Mouse (Mus musculus) heart, embryonic 14.5 days (tissue): ENCODE measurements around the gene Serpinb1a. TPM values are rescaled to one million over a fixed set of nuclear protein-coding genes. Genes with fewer than 3 reads are reported as not detected.
"Not testable (repeated sequence)": the region's sequence is repeated elsewhere in the genome, so short reads cannot be mapped to it uniquely, and the experiment has no call there.

ENCODE experiments used
- ATAC-seq: fragments of 200-750 bp; cut with Nextera tagmentation; 2 replicates; pipeline ENCODE4 v1.8.0; 2017; ENCODE audit warnings: low read depth, moderate TSS enrichment; ENCODE audit not compliant: insufficient number of reproducible peaks, insufficient read depth, low FRiP score
- H3K27ac ChIP-seq, 2 experiments: fragments of 200-500 bp in 1 of 2; fragments of 300-500 bp in 1 of 2; sonication (generic) in 1 of 2; replicated peaks in 1 of 2; 2 replicates each; pipeline ENCODE4 v1.5.1; 2012 to 2014; ENCODE audit warnings: low read depth in 2 of 2, low read length in 2 of 2, control low read depth in 1 of 2, mild to moderate bottlenecking in 1 of 2, mixed read lengths in 1 of 2; ENCODE audit not compliant: control insufficient read depth in 1 of 2, insufficient read depth in 1 of 2
- H3K27me3 ChIP-seq: fragments of 300-500 bp; sonication (generic); 2 replicates; pipeline ENCODE4 v1.6.1; 2014; ENCODE audit warnings: mild to moderate bottlenecking, low read length, control low read depth; ENCODE audit not compliant: control insufficient read depth, insufficient read depth
- H3K36me3 ChIP-seq: fragments of 300-500 bp; sonication (generic); 2 replicates; pipeline ENCODE4 v1.6.1; 2014; ENCODE audit warnings: mild to moderate bottlenecking, control low read depth, low read length, mixed read lengths; ENCODE audit not compliant: control insufficient read depth, insufficient read depth
- H3K4me1 ChIP-seq, 2 experiments: fragments of 200-500 bp in 1 of 2; fragments of 300-500 bp in 1 of 2; sonication (generic) in 1 of 2; 2 replicates each; pipeline ENCODE4 v1.6.1; 2012 to 2014; ENCODE audit warnings: low read length in 2 of 2, control low read depth in 1 of 2, mixed read lengths in 1 of 2; ENCODE audit not compliant: control insufficient read depth in 2 of 2, insufficient read depth in 2 of 2
- H3K4me2 ChIP-seq: fragments of 300-500 bp; sonication (generic); 2 replicates; pipeline ENCODE4 v1.6.1; 2014; ENCODE audit warnings: mild to moderate bottlenecking, low read length
- H3K4me3 ChIP-seq, 2 experiments: fragments of 200-500 bp in 1 of 2; fragments of 300-500 bp in 1 of 2; sonication (generic) in 1 of 2; 2 replicates each; pipeline ENCODE4 v1.5.1; 2012 to 2014; ENCODE audit warnings: low read length in 2 of 2, mild to moderate bottlenecking in 2 of 2, control low read depth in 1 of 2, low read depth in 1 of 2, moderate library complexity in 1 of 2; ENCODE audit not compliant: control insufficient read depth in 1 of 2, insufficient read depth in 1 of 2
- H3K9ac ChIP-seq: fragments of 300-500 bp; sonication (generic); 2 replicates; pipeline ENCODE4 v1.6.1; 2014; ENCODE audit warnings: mild to moderate bottlenecking, low read length
- H3K9me3 ChIP-seq: fragments of 300-500 bp; sonication (generic); 2 replicates; pipeline ENCODE4 v1.6.1; 2016; ENCODE audit warnings: low read length, control low read depth; ENCODE audit not compliant: control insufficient read depth
- WGBS: fragments of 180-500 bp; shearing (Covaris S2); extraction: QIAGEN DNeasy Blood & Tissue Kit; methylation state at CpG from one replicate; pipeline ENCODE4 v1.1.7; 2014; 5-methylcytosine and 5-hydroxymethylcytosine counted together
- polyA plus RNA-seq: library from polyadenylated mRNA; unstranded; fragments of >200 nt; fragmentation: Nextera tagmentation; extraction: Ambion mirVana; gene quantifications from 2 replicates; pipeline ENCODE4 v1.2.1, GENCODE M21; 2014

The Serpinb1a gene
- polyA plus RNA-seq = 7.3 and 7.7 TPM in 2 replicates

- WGBS = 57% methylated on average over 10 of the region's 10 CpGs
- Histone ChIP-seq H3K9ac (no peak within 1 kb of the TSS), H3K36me3 (no peaks in the 10 kb centered on the region), H3K9me3 (no peaks in the 10 kb centered on the region), H3K4me1 (peaks cover 8 to 15% of the 10 kb centered on the region in 2 experiments; a peak in 3 of 4 replicates), H3K27ac (no peak within 1 kb of the TSS), H3K4me2 (peak within 1 kb of the TSS; percentile 36), H3K27me3 (no peaks in the 10 kb centered on the region), H3K4me3 (no peak within 1 kb of the TSS)
- peak; percentile 59; the same call in 1 of the 2 replicates for ATAC-seq
Observed at GRCm38 (mm10) chr13:32850668-32851404, at the start of gene Serpinb1a. TSS of gene Serpinb1a (minus strand) at chr13:32851185.

- no peak for ATAC-seq
Observed at GRCm38 (mm10) chr13:32900639-32901038, 49.7 kb upstream of the Serpinb1a start.

GRCm38 (mm10) chr13:32899114-32899513 lies 48.1 kb upstream of the Serpinb1a start:
- not testable (repeated sequence) for H3K4me3 ChIP-seq, H3K27me3 ChIP-seq

More at GRCm38 (mm10) chr13:32900639-32901038, 49.7 kb upstream of the Serpinb1a start:
- Histone ChIP-seq H3K9me3 (no peaks in the 10 kb centered on the region), H3K4me3 (no peak overlapping the region), H3K27ac (no peak overlapping the region), H3K4me1 (peaks cover 3 to 4% of the 10 kb centered on the region in 2 experiments; a peak in 2 of 4 replicates), H3K36me3 (no peaks in the 10 kb centered on the region), H3K9ac (no peak overlapping the region), H3K4me2 (no peak overlapping the region), H3K27me3 (no peaks in the 10 kb centered on the region)
- 12% methylated on average over 2 of the region's 2 CpGs for WGBS

GRCm38 (mm10) chr13:32898111-32898510 lies 47.1 kb upstream of the Serpinb1a start, which contains the start of gene Serpinb1c:
TSS of gene Serpinb1c (minus strand) at chr13:32898211.
- no peak within 1 kb of the TSS for H3K27ac ChIP-seq
- no peak within 1 kb of the TSS for H3K4me2 ChIP-seq
- H3K36me3 ChIP-seq = no peaks in the 10 kb centered on the region
- H3K9ac ChIP-seq = no peak within 1 kb of the TSS
- WGBS = 83% methylated on average over 2 of the region's 2 CpGs
- no peaks in the 10 kb centered on the region for H3K27me3 ChIP-seq
- no peaks in the 10 kb centered on the region for H3K9me3 ChIP-seq
- no peak for ATAC-seq
- H3K4me1 ChIP-seq = no peaks in the 10 kb centered on the region
- H3K4me3 ChIP-seq = no peak within 1 kb of the TSS

More at GRCm38 (mm10) chr13:32899114-32899513, 48.1 kb upstream of the Serpinb1a start:
- not testable (repeated sequence) for H3K36me3 ChIP-seq, H3K4me2 ChIP-seq, ATAC-seq, H3K4me1 ChIP-seq, H3K9ac ChIP-seq, H3K9me3 ChIP-seq, H3K27ac ChIP-seq
- WGBS = 65% methylated on average over 2 of the region's 2 CpGs

- no peak overlapping the region for H3K9ac ChIP-seq
- H3K27ac ChIP-seq = no peak overlapping the region
- no peak overlapping the region for H3K4me2 ChIP-seq
- WGBS = 80% methylated on average over 4 of the region's 4 CpGs
- ATAC-seq = no peak
- H3K9me3 ChIP-seq = no peaks in the 10 kb centered on the region
- H3K4me1 ChIP-seq = no peaks in the 10 kb centered on the region
- no peaks in the 10 kb centered on the region for H3K27me3 ChIP-seq
- H3K36me3 ChIP-seq = no peaks in the 10 kb centered on the region
- H3K4me3 ChIP-seq = no peak overlapping the region
Observed at GRCm38 (mm10) chr13:32896931-32897330, 45.9 kb upstream of the Serpinb1a start.

GRCm38 (mm10) chr13:32884755-32885154 lies 33.8 kb upstream of the Serpinb1a start:
- no peak overlapping the region for H3K9ac ChIP-seq
- no peak overlapping the region for H3K4me2 ChIP-seq
- no peaks in the 10 kb centered on the region for H3K27me3 ChIP-seq
- no peak overlapping the region for H3K4me3 ChIP-seq
- H3K9me3 ChIP-seq = no peaks in the 10 kb centered on the region
- no peaks in the 10 kb centered on the region for H3K4me1 ChIP-seq
- no peaks in the 10 kb centered on the region for H3K36me3 ChIP-seq
- ATAC-seq = no peak
- no peak overlapping the region for H3K27ac ChIP-seq

GRCm38 (mm10) chr13:32873862-32874261 lies 22.9 kb upstream of the Serpinb1a start:
- no peak overlapping the region for H3K9ac ChIP-seq
- no peaks in the 10 kb centered on the region for H3K27me3 ChIP-seq
- H3K4me1 ChIP-seq = no peaks in the 10 kb centered on the region
- ATAC-seq = no peak
- no peak overlapping the region for H3K27ac ChIP-seq
- WGBS = 51% methylated on average over 1 of the region's 1 CpGs
- no peak overlapping the region for H3K4me3 ChIP-seq
- no peaks in the 10 kb centered on the region for H3K9me3 ChIP-seq
- H3K4me2 ChIP-seq = no peak overlapping the region
- H3K36me3 ChIP-seq = no peaks in the 10 kb centered on the region
